Mouse (Mus musculus): ENCODE data around the gene Hfe. TPM values are rescaled to one million over a fixed set of nuclear protein-coding genes. Genes with fewer than 3 reads are reported as not detected.

Hfe gene
- polyA plus RNA-seq (2012; ENCODE audit: insufficient read depth, insufficient read length, low replicate concordance, missing spikeins) = not detected in 2 replicates

- Histone ChIP-seq H3K4me1 (ENCODE audit: control insufficient read depth, insufficient read depth, low read length) (no peaks in the 10 kb centered on the region), H3K27ac (ENCODE audit: insufficient read depth, low read depth, low read length) (0 out of 2 replicates have a peak within 1 kb of the TSS, but pooled peaks have one; percentile 46), H3K4me3 (ENCODE audit: insufficient read depth, low read depth, low read length) (peak within 1 kb of the TSS; percentile 48)
- TF ChIP-seq POLR2A (IDR thresholded peaks at IDR 0.05; ENCODE audit: insufficient read depth, low read depth, low read length) (no peak), CTCF (IDR thresholded peaks at IDR 0.05; ENCODE audit: insufficient read depth, low read depth, low read length) (no peak)
- 2% methylated on average over 17 of the region's 17 CpGs for WGBS
Measured at GRCm38 (mm10) chr13:23710374-23711089, at the start of gene Hfe. Gene Hfe (minus strand): TSS chr13:23710854.

DNA sequence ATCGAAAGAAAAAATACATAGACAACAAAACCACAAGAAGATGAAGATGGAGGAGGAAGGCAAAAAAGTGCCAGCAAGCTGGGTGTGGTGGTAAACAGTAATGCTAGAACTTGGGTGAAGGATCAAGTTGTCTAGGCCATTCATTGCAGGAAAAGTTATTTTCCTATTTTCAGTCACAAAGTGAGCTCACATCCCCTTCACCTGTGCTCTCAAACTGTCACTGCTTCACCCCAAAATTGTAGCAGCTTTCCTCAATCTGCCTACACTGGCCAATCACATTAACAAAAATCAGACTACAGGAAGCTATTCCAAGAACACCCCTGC is 49.2 kb upstream of the Hfe start:
- Histone ChIP-seq H3K4me3 (ENCODE audit: insufficient read depth, low read depth, low read length) (no peak overlapping the region), H3K27ac (ENCODE audit: insufficient read depth, low read depth, low read length) (0 out of 2 replicates have a peak overlapping the region, but pooled peaks have one; percentile 18), H3K4me1 (ENCODE audit: control insufficient read depth, insufficient read depth, low read length) (peaks cover 3% of the 10 kb centered on the region; the same call in 1 of the 2 replicates)
- no peak for TF ChIP-seq CTCF (IDR thresholded peaks at IDR 0.05; ENCODE audit: insufficient read depth, low read depth, low read length)
- TF ChIP-seq POLR2A (IDR thresholded peaks at IDR 0.05; ENCODE audit: insufficient read depth, low read depth, low read length) = no peak
- 83% methylated on average over 1 of the region's 1 CpGs for WGBS

GRCm38 (mm10) chr13:23759251-23759771 is 48.7 kb upstream of the Hfe start:
- Histone ChIP-seq H3K27ac (ENCODE audit: insufficient read depth, low read depth, low read length) (no peak overlapping the region), H3K4me3 (ENCODE audit: insufficient read depth, low read depth, low read length) (no peak overlapping the region), H3K4me1 (ENCODE audit: control insufficient read depth, insufficient read depth, low read length) (peaks cover 3% of the 10 kb centered on the region; the same call in 1 of the 2 replicates)
- WGBS = 77% methylated on average over 3 of the region's 3 CpGs
- no peak for TF ChIP-seq POLR2A (IDR thresholded peaks at IDR 0.05; ENCODE audit: insufficient read depth, low read depth, low read length)
- no peak for TF ChIP-seq CTCF (IDR thresholded peaks at IDR 0.05; ENCODE audit: insufficient read depth, low read depth, low read length)

DNA sequence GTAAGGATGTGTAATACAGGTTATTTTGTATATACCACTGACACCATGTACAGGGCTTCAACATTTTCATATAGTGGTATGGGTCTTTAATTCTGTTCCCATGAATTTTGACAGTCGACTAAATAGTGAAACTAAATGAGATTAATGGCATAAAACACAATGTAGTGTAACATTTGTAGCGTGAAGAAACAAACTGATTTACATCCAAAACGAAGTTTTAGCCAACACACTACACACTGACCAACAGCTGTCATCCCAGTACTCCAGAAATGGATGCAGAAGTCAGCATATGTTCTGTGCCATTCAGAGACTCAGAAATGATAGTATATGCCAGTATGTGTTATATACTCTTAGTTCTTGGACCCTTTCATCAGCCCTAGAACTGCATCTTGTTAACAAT is 47.3 kb upstream of the Hfe start:
- no peak overlapping the region for H3K4me3 ChIP-seq (ENCODE audit: insufficient read depth, low read depth, low read length)
- no peak overlapping the region for H3K27ac ChIP-seq (ENCODE audit: insufficient read depth, low read depth, low read length)
- H3K4me1 ChIP-seq (ENCODE audit: control insufficient read depth, insufficient read depth, low read length) = no peaks in the 10 kb centered on the region; the same call in 1 of the 2 replicates
- 43% methylated on average over 3 of the region's 3 CpGs for WGBS
- no peak for TF ChIP-seq CTCF (IDR thresholded peaks at IDR 0.05; ENCODE audit: insufficient read depth, low read depth, low read length)

DNA sequence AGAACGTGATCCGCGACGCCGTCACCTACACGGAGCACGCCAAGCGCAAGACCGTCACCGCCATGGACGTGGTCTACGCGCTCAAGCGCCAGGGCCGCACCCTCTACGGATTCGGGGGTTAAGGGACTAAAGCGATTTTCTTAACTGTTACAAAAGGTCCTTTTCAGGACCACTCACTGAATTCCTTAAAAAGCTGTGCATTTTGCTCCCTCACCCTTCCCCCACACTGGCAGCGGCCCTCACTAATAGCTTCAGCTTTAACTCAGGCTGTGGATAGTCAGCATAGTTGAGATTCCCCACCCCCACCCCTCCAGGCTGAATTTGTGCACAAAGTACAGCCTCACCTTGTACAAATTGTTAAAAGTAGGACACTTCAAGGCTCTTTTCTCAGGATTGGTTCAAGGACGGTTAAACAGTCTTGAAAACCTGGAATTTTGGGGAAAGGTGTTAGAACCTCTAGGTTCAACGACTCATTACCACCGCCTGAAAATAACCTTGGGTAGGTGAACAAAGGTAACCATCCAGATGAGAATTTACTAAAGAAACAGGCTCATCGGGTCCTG is 46.6 kb upstream of the Hfe start:
- peaks cover 2% of the 10 kb centered on the region; the same call in 1 of the 2 replicates for H3K4me1 ChIP-seq (ENCODE audit: control insufficient read depth, insufficient read depth, low read length)
- peak overlapping the region; percentile 48 for H3K4me3 ChIP-seq (ENCODE audit: insufficient read depth, low read depth, low read length)
- TF ChIP-seq CTCF (IDR thresholded peaks at IDR 0.05; ENCODE audit: insufficient read depth, low read depth, low read length) = no peak
- TF ChIP-seq POLR2A (IDR thresholded peaks at IDR 0.05; ENCODE audit: insufficient read depth, low read depth, low read length) = no peak
- peak overlapping the region; percentile 86 for H3K27ac ChIP-seq (ENCODE audit: insufficient read depth, low read depth, low read length)
- 3% methylated on average over 18 of the region's 23 CpGs for WGBS

DNA sequence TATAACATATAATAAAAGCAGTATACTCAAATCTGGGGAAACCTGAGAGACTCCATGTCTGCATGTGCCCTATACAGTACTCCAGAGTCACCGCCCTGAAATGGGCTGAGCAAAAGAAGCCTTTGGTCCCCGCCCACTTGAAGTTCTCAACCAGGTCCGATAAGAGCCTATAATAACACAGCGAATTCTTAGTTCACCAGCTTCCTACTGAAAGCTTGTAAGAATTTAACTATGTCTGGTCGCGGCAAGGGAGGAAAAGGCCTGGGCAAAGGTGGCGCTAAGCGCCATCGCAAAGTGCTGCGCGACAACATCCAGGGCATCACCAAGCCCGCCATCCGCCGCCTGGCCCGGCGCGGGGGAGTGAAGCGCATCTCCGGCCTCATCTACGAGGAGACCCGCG is 46.1 kb upstream of the Hfe start, which contains the start of gene Hist1h4b:
TSS of gene Hist1h4b (plus strand) at position 224 of the 400 bp plus-strand sequence.
- TF ChIP-seq CTCF (IDR thresholded peaks at IDR 0.05; ENCODE audit: insufficient read depth, low read depth, low read length) = no peak
- peak; percentile 63 for TF ChIP-seq POLR2A (IDR thresholded peaks at IDR 0.05; ENCODE audit: insufficient read depth, low read depth, low read length)
- under 1% methylated on average over 19 of the region's 22 CpGs for WGBS
- Histone ChIP-seq H3K4me1 (ENCODE audit: control insufficient read depth, insufficient read depth, low read length) (peaks cover 5% of the 10 kb centered on the region; the same call in 1 of the 2 replicates), H3K27ac (ENCODE audit: insufficient read depth, low read depth, low read length) (peak within 1 kb of the TSS; percentile 86), H3K4me3 (ENCODE audit: insufficient read depth, low read depth, low read length) (peak within 1 kb of the TSS; percentile 48)

GRCm38 (mm10) chr13:23755000-23755399 is 44.3 kb upstream of the Hfe start:
- no peak overlapping the region for H3K4me3 ChIP-seq (ENCODE audit: insufficient read depth, low read depth, low read length)
- H3K27ac ChIP-seq (ENCODE audit: insufficient read depth, low read depth, low read length) = no peak overlapping the region
- peaks cover 5% of the 10 kb centered on the region; the same call in 1 of the 2 replicates for H3K4me1 ChIP-seq (ENCODE audit: control insufficient read depth, insufficient read depth, low read length)
- TF ChIP-seq POLR2A (IDR thresholded peaks at IDR 0.05; ENCODE audit: insufficient read depth, low read depth, low read length) = no peak
- no peak for TF ChIP-seq CTCF (IDR thresholded peaks at IDR 0.05; ENCODE audit: insufficient read depth, low read depth, low read length)

DNA sequence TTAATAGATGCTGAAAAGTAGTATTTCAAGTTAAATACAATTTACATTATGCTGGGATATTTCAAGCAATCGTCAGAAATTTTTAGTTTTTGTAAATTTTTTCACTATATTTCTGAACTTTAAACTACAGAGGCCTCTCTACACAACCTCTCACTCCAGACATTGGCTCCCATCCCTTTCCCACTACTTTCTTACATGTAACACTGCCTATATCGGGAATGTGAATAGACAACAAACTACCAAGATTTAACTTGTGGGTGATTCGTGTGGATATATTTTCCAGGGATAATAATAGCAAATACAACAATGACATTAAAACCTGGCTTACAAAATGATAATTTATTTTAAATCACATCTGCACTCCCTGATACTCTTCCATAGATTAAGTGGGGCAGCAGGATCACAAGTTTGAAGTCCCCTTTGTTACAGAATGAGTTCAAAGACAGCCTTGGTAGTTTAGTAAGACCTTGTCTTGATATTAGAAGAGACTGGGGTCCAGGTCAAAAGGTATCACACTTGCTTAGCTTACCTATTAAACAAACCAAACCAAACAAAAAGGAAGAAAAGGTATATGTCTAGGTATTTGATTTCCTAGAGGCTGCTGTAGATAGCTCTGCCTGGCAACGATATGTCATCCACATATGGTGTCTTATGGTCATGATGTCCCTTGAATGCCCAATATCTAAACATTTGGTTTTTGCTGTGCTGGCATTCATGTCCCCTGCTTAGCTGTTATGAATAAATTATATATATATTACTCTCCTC is 42.8 kb upstream of the Hfe start:
- WGBS = 56% methylated on average over 4 of the region's 4 CpGs
- Histone ChIP-seq H3K27ac (ENCODE audit: insufficient read depth, low read depth, low read length) (no peak overlapping the region), H3K4me1 (ENCODE audit: control insufficient read depth, insufficient read depth, low read length) (peaks cover 5% of the 10 kb centered on the region; the same call in 1 of the 2 replicates), H3K4me3 (ENCODE audit: insufficient read depth, low read depth, low read length) (no peak overlapping the region)
- no peak for TF ChIP-seq POLR2A (IDR thresholded peaks at IDR 0.05; ENCODE audit: insufficient read depth, low read depth, low read length)
- no peak for TF ChIP-seq CTCF (IDR thresholded peaks at IDR 0.05; ENCODE audit: insufficient read depth, low read depth, low read length)

All from olfactory bulb, adult 2 months (tissue).